Mouse (Mus musculus): ENCODE results near the gene Mfsd4b4. TPM values are rescaled to one million over a fixed set of nuclear protein-coding genes. Genes with fewer than 3 reads are reported as not detected.

Mfsd4b4 gene
- polyA plus RNA-seq, 1 experiment from 2014 or later = 5.3 TPM

GRCm38 (mm10) chr10:39888621-39889020 is 10.4 kb downstream of the Mfsd4b4 start:
- no peaks in the 10 kb centered on the region; the same call in 1 of the 2 replicates for H3K36me3 ChIP-seq (ENCODE audit: insufficient read depth, low read length)
- H3K27me3 ChIP-seq (ENCODE audit: insufficient read depth, low read length) = no peaks in the 10 kb centered on the region
- WGBS = 40% methylated on average over 3 of the region's 3 CpGs
- no peak for DNase-seq (ENCODE audit: low spot score)
- no peak overlapping the region for H3K9ac ChIP-seq (ENCODE audit: low read depth, low read length)
- H3K9me3 ChIP-seq (replicated peaks; ENCODE audit: low read length) = no peaks in the 10 kb centered on the region
- TF ChIP-seq CTCF (IDR thresholded peaks at IDR 0.05; ENCODE audit: low read depth) = no peak
- no peak for ATAC-seq (replicated peaks; ENCODE audit: low FRiP score, low read depth)
- H3K27ac ChIP-seq = no peak overlapping the region
- no peak overlapping the region for H3K4me3 ChIP-seq (replicated peaks; ENCODE audit: low read depth, low read length)
- no peaks in the 10 kb centered on the region for H3K4me1 ChIP-seq (replicated peaks; ENCODE audit: insufficient read depth, low read length)
- no peak overlapping the region for H3K4me2 ChIP-seq (ENCODE audit: low read length)

DNA sequence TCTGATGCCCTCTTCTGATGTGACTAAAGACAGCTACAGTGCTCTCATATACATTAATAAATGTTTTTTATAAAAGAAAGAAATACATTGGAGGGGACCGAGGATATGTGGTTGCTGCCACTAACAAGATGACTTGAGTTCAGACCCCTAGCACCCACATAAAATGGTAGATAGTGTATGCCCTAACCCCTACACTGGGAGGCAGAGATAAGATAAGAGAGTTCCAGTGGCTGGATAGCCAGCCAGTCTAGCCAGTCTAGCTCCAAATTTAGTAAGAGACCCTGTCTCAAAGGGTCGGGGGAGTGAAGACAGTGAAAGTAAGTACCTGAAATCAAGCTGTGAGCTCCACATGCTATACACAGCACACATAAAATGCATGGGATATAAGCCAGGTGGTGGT is 33.5 kb downstream of the Mfsd4b4 start:
- Histone ChIP-seq H3K36me3 (ENCODE audit: insufficient read depth, low read length) (peaks cover 32% of the 10 kb centered on the region; the same call in 1 of the 2 replicates), H3K4me1 (replicated peaks; ENCODE audit: insufficient read depth, low read length) (no peaks in the 10 kb centered on the region), H3K27ac (no peak overlapping the region), H3K9me3 (replicated peaks; ENCODE audit: low read length) (no peaks in the 10 kb centered on the region), H3K4me2 (ENCODE audit: low read length) (no peak overlapping the region), H3K27me3 (ENCODE audit: insufficient read depth, low read length) (no peaks in the 10 kb centered on the region), H3K9ac (ENCODE audit: low read depth, low read length) (no peak overlapping the region), H3K4me3 (replicated peaks; ENCODE audit: low read depth, low read length) (no peak overlapping the region)
- TF ChIP-seq CTCF (IDR thresholded peaks at IDR 0.05; ENCODE audit: low read depth) = no peak
- DNase-seq (ENCODE audit: low spot score) = no peak
- no peak for ATAC-seq (replicated peaks; ENCODE audit: low FRiP score, low read depth)
- 79% methylated on average over 2 of the region's 2 CpGs for WGBS

GRCm38 (mm10) chr10:39842621-39843020 is 56.4 kb downstream of the Mfsd4b4 start:
- no peak for DNase-seq (ENCODE audit: low spot score)
- Histone ChIP-seq H3K9ac (ENCODE audit: low read depth, low read length) (no peak overlapping the region), H3K4me2 (ENCODE audit: low read length) (no peak overlapping the region), H3K9me3 (replicated peaks; ENCODE audit: low read length) (no peaks in the 10 kb centered on the region), H3K27ac (no peak overlapping the region), H3K27me3 (ENCODE audit: insufficient read depth, low read length) (no peaks in the 10 kb centered on the region), H3K36me3 (ENCODE audit: insufficient read depth, low read length) (peaks cover 24% of the 10 kb centered on the region), H3K4me3 (replicated peaks; ENCODE audit: low read depth, low read length) (no peak overlapping the region), H3K4me1 (replicated peaks; ENCODE audit: insufficient read depth, low read length) (no peaks in the 10 kb centered on the region)
- no peak for TF ChIP-seq CTCF (IDR thresholded peaks at IDR 0.05; ENCODE audit: low read depth)
- ATAC-seq (replicated peaks; ENCODE audit: low FRiP score, low read depth) = no peak
- 92% methylated on average over 1 of the region's 1 CpGs for WGBS

Other genes with a start within 250 kb of the Mfsd4b4 start
- 12.1 and 14.1 TPM in 2 replicates for gene Rev3l, start 167.1 kb downstream of the Mfsd4b4 start, polyA plus RNA-seq (2015; fragmentation: Nextera tagmentation; extraction: Ambion mirVana)
- gene Mfsd4b2, start 27.7 kb upstream of the Mfsd4b4 start, polyA plus RNA-seq (2015; fragmentation: Nextera tagmentation; extraction: Ambion mirVana) = not detected in 2 replicates
- 7.8 and 8.7 TPM in 2 replicates for gene Mfsd4b3, start 60.9 kb upstream of the Mfsd4b4 start, polyA plus RNA-seq (2015; fragmentation: Nextera tagmentation; extraction: Ambion mirVana)
- gene Mfsd4b5, start 87.4 kb upstream of the Mfsd4b4 start, polyA plus RNA-seq (2015; fragmentation: Nextera tagmentation; extraction: Ambion mirVana) = 11.8 and 13.3 TPM in 2 replicates
- gene Mfsd4b1, start 126.0 kb upstream of the Mfsd4b4 start, polyA plus RNA-seq (2015; fragmentation: Nextera tagmentation; extraction: Ambion mirVana) = 34.8 and 37.2 TPM in 2 replicates
- gene Slc16a10, start 243.0 kb upstream of the Mfsd4b4 start, polyA plus RNA-seq (2015; fragmentation: Nextera tagmentation; extraction: Ambion mirVana) = 10.0 and 10.1 TPM in 2 replicates